In the genomic region with DNA sequence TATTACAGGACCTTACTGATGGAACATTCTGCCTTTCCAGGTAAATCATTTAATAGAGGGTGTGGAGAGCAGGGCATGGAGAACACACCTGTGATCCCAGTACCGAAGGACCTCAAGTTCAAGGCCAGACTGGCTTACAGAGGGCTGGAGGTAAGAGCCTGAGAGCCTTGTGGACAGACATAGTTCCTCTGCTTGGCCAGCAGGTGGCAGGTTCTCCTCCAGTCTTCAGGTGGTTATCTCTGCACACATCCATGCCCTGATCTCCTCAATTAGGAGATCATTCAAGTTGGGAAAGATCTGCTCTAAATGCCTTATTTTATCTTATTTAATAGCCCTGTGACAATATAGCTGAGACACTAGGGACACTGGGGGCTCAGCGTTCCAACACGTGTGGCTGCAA, we compare ENCODE assay signal across 9 mouse cellular contexts. TPM values are rescaled to one million over a fixed set of nuclear protein-coding genes. Genes with fewer than 3 reads are reported as not detected.
DNase-seq lines count a peak whose midpoint lies in the region; ATAC-seq and TF ChIP-seq lines count a peak whose summit lies in the region.
"Had no signal": no experiment of that assay in that cellular context is flagged by ENCODE, and none has a peak within 500 bp of the region (broad histone marks: within the 10 kb centered on the region; RNA-seq: fewer than 3 reads in every experiment).

No protein-coding gene starts in this region.

- peak; percentile 60 for TF ChIP-seq CTCF in lung, embryonic 14.5 days (IDR thresholded peaks at IDR 0.05; ENCODE audit: low read depth)

- H3K27ac ChIP-seq in lung, embryonic 14.5 days (ENCODE audit: low read depth) = no peak overlapping the region
- H3K27ac ChIP-seq: embryonic facial prominence, embryonic 15.5 days had no signal

- no peak overlapping the region for H3K4me2 ChIP-seq in lung, embryonic 14.5 days
- H3K4me2 ChIP-seq: embryonic facial prominence, embryonic 15.5 days had no signal

- H3K4me3 ChIP-seq in lung, embryonic 14.5 days (ENCODE audit: low read depth, low read length) = no peak overlapping the region
- H3K4me3 ChIP-seq: embryonic facial prominence, embryonic 15.5 days had no signal

- peak; percentile 9 to 20 for DNase-seq in cerebellum, postnatal 14 days
- no peak for DNase-seq in cerebellum, postnatal 36 days
- peak; percentile 1 for DNase-seq in lung, embryonic 14.5 days
- DNase-seq in lung, postnatal 36 days = no peak
- DNase-seq in brain, adult 2 months (ENCODE audit: low read depth, low spot score) = peak; percentile 21
- DNase-seq in thymus, postnatal 0 days (ENCODE audit: low spot score) = peak; percentile 36

- H3K9me3 ChIP-seq in lung, embryonic 14.5 days (ENCODE audit: low read depth, low read length) = no peaks in the 10 kb centered on the region
- H3K9me3 ChIP-seq: embryonic facial prominence, embryonic 15.5 days had no signal

- H3K27me3 ChIP-seq in lung, embryonic 14.5 days (ENCODE audit: insufficient read depth, low read length) = no peaks in the 10 kb centered on the region
- H3K27me3 ChIP-seq: embryonic facial prominence, embryonic 15.5 days had no signal

- H3K4me1 ChIP-seq in lung, embryonic 14.5 days (ENCODE audit: insufficient read depth) = no peaks in the 10 kb centered on the region
- H3K4me1 ChIP-seq: embryonic facial prominence, embryonic 15.5 days had no signal

- WGBS in lung, embryonic 14.5 days = 65% methylated on average over 3 of the region's 3 CpGs

- no peak for ATAC-seq in lung, embryonic 14.5 days (ENCODE audit: insufficient read depth)
- ATAC-seq in inflammation-experienced regulatory T-cells, adult 6 months = no peak
- no peak for ATAC-seq in activated CD4-positive, CD25-positive, alpha-beta regulatory T cell, adult 4 months

- H3K9ac ChIP-seq in lung, embryonic 14.5 days = no peak overlapping the region
- H3K9ac ChIP-seq: embryonic facial prominence, embryonic 15.5 days had no signal

- no peaks in the 10 kb centered on the region for H3K36me3 ChIP-seq in lung, embryonic 14.5 days (ENCODE audit: insufficient read depth)
- H3K36me3 ChIP-seq: embryonic facial prominence, embryonic 15.5 days had no signal

RNA-seq across cellular contexts. Expression of gene Ly6g, which starts 11.3 kb away (rescaled TPM):
- polyA plus RNA-seq in lung, embryonic 14.5 days (2014; fragmentation: Nextera tagmentation; extraction: Ambion mirVana) = not detected in 2 replicates
- polyA plus RNA-seq in thymus, postnatal 0 days (2015; fragmentation: Nextera tagmentation; extraction: Ambion mirVana) = 2.4 and 3.1 TPM in 2 replicates
- polyA plus RNA-seq in inflammation-experienced regulatory T-cells, adult 6 months (2017; shearing (Covaris generic)) = not detected
- not detected for polyA plus RNA-seq in activated CD4-positive, CD25-positive, alpha-beta regulatory T cell, adult 4 months (2017; shearing (Covaris generic))
- polyA plus RNA-seq: embryonic facial prominence, embryonic 15.5 days had no signal

RNA-seq across cellular contexts. Expression of gene Ly6c2, which starts 32.0 kb away (rescaled TPM):
- 1.0 and 1.6 TPM in 2 replicates for polyA plus RNA-seq in lung, embryonic 14.5 days (2014; fragmentation: Nextera tagmentation; extraction: Ambion mirVana)
- 11.2 and 14.7 TPM in 2 replicates for polyA plus RNA-seq in thymus, postnatal 0 days (2015; fragmentation: Nextera tagmentation; extraction: Ambion mirVana)
- 10 to 100 TPM in 2 of 3 experiments, 1 to 10 TPM in 1; 9.1 to 23.1 (median 10.3) TPM for polyA plus RNA-seq in inflammation-experienced regulatory T-cells, adult 6 months (2017; shearing (Covaris generic))
- 10 to 100 TPM; 27.7 to 29.1 TPM for polyA plus RNA-seq in activated CD4-positive, CD25-positive, alpha-beta regulatory T cell, adult 4 months (2017; shearing (Covaris generic))

Comparison
In these comparisons a context has a peak if more than half of its experiments do, and no peak if none do; other contexts are left out.
1. DNase-seq: peak in cerebellum, postnatal 14 days (2 of 2), lung, embryonic 14.5 days (single experiment), brain, adult 2 months (single experiment) and thymus, postnatal 0 days (single experiment); none in cerebellum, postnatal 36 days (0 of 2) and lung, postnatal 36 days (single experiment).